Comparison of ENCODE assay signal across 11 mouse cellular contexts in the genomic region with DNA sequence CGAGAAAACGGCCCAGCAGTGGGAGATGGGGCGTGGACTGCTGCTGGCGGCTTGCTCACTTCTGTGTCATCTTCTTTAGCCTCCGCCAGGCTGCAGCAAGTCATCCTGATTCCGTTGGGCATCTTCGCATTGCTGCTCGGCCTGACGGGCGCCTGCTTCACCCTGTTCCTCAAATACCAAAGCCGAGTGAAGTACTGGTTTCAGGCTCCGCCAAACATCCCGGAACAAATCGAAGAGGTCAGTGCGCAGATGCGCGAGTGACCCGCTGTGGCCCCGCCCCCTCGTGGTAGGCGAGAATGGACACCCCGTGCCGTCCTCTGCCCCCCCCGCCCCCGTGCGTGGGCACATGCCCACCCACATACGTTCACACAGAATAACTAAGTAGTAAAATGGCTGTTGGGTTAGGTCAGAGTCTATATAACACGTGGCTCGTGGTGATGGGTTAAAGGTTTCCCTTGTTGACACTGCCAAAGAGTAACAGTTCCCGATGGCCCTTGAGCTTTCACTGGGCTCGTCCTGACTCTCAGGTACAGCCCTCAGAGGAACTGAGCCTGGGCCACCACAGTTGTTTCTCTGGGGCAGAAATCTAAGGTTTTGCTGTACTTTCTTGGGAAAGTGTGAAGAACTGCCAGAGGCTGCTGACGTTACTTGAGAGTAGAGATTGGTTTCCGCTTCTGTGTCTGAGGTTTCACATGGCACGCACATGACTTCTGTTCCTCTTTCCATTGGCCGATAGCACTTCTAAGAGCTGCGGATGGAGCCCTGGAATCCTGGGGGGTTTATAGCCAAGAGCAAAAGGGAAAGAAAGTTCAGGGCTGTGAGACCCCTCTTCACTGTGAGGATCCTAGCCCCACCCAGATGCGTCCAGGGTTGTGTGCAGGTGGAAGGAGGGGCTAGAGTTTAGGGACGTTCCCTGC. TPM values are rescaled to one million over a fixed set of nuclear protein-coding genes. Genes with fewer than 3 reads are reported as not detected.
DNase-seq lines count a peak whose midpoint lies in the region; ATAC-seq and TF ChIP-seq lines count a peak whose summit lies in the region.
"Had no signal": no experiment of that assay in that cellular context is flagged by ENCODE, and none has a peak within 500 bp of the region (broad histone marks: within the 10 kb centered on the region; RNA-seq: fewer than 3 reads in every experiment).

No protein-coding gene starts in this region.

- peaks cover 60% of the 10 kb centered on the region for H3K36me3 ChIP-seq in lung, embryonic 14.5 days (ENCODE audit: insufficient read depth)
- peaks cover 16% of the 10 kb centered on the region; the same call in 1 of the 2 replicates for H3K36me3 ChIP-seq in E14TG2a.4 (ENCODE audit: insufficient read depth, low read length)
- peaks cover 5% of the 10 kb centered on the region for H3K36me3 ChIP-seq in liver, embryonic 14.5 days (replicated peaks; ENCODE audit: control insufficient read depth, insufficient read depth, low read depth)
- peaks cover 36% of the 10 kb centered on the region for H3K36me3 ChIP-seq in heart, embryonic 11.5 days (ENCODE audit: control insufficient read depth, insufficient read depth, low read length)

- TF ChIP-seq CTCF in lung, embryonic 14.5 days (IDR thresholded peaks at IDR 0.05; ENCODE audit: low read depth) = no peak
- TF ChIP-seq CTCF in E14TG2a.4 (conservative IDR thresholded peaks at IDR 0.05; ENCODE audit: low read length) = no peak
- no peak for TF ChIP-seq CTCF in liver, embryonic 14.5 days (IDR thresholded peaks at IDR 0.05; ENCODE audit: low read depth)

- no peak for DNase-seq in lung, embryonic 14.5 days
- no peak for DNase-seq in lung, adult 18-20 months
- peak; percentile 84 for DNase-seq in R1 (ENCODE audit: low read depth, low spot score)
- DNase-seq in liver, embryonic 14.5 days (ENCODE audit: low read depth in 3 of 3, low spot score in 3 of 3) = no peak
- DNase-seq in embryo, embryonic 10 days (ENCODE audit: low spot score) = no peak
- no peak for DNase-seq in right cerebral cortex, adult 2 months (ENCODE audit: low spot score in 2 of 2)
- DNase-seq: adrenal gland, postnatal 25 days; gastrocnemius, postnatal 36 days had no signal

- no peaks in the 10 kb centered on the region for H3K27me3 ChIP-seq in lung, embryonic 14.5 days (ENCODE audit: insufficient read depth, low read length)
- H3K27me3 ChIP-seq in E14TG2a.4 (ENCODE audit: insufficient read depth, low read length) = no peaks in the 10 kb centered on the region; the same call in 1 of the 2 replicates
- no peaks in the 10 kb centered on the region for H3K27me3 ChIP-seq in liver, embryonic 14.5 days (ENCODE audit: control insufficient read depth, insufficient read depth, low read length)
- H3K27me3 ChIP-seq in heart, embryonic 11.5 days (ENCODE audit: control insufficient read depth, insufficient read depth, low read length) = no peaks in the 10 kb centered on the region

- H3K4me3 ChIP-seq in lung, embryonic 14.5 days (ENCODE audit: low read depth, low read length) = no peak overlapping the region
- peak overlapping the region; percentile 51 for H3K4me3 ChIP-seq in E14TG2a.4 (replicated peaks; ENCODE audit: low read length)
- H3K4me3 ChIP-seq in liver, embryonic 14.5 days (ENCODE audit: insufficient read depth in 1 of 2, low read depth in 2 of 2, low read length in 2 of 2) = no peak overlapping the region
- H3K4me3 ChIP-seq in heart, embryonic 11.5 days (ENCODE audit: low read depth, low read length) = no peak overlapping the region
- H3K4me3 ChIP-seq: megakaryocyte, embryonic 14.5 days had no signal

- no peak overlapping the region for H3K9ac ChIP-seq in lung, embryonic 14.5 days
- no peak overlapping the region for H3K9ac ChIP-seq in liver, embryonic 14.5 days (replicated peaks)
- no peak overlapping the region for H3K9ac ChIP-seq in heart, embryonic 11.5 days (ENCODE audit: low read depth, low read length)

- H3K27ac ChIP-seq in lung, embryonic 14.5 days (ENCODE audit: low read depth) = no peak overlapping the region
- no peak overlapping the region for H3K27ac ChIP-seq in liver, embryonic 14.5 days
- no peak overlapping the region for H3K27ac ChIP-seq in heart, embryonic 11.5 days (ENCODE audit: low read depth, low read length)

- H3K4me1 ChIP-seq in lung, embryonic 14.5 days (ENCODE audit: insufficient read depth) = no peaks in the 10 kb centered on the region
- peaks cover 64% of the 10 kb centered on the region for H3K4me1 ChIP-seq in E14TG2a.4 (replicated peaks; ENCODE audit: low read depth, low read length)
- H3K4me1 ChIP-seq in liver, embryonic 14.5 days (replicated peaks; ENCODE audit: control insufficient read depth in 2 of 2, insufficient read depth in 2 of 2, low read length in 1 of 2) = peaks cover 13 to 15% of the 10 kb centered on the region in 2 experiments
- H3K4me1 ChIP-seq in heart, embryonic 11.5 days (ENCODE audit: control insufficient read depth, insufficient read depth, low read length) = no peaks in the 10 kb centered on the region

- ATAC-seq in lung, embryonic 14.5 days (ENCODE audit: insufficient read depth) = 0 out of 2 replicates have a peak, but pooled peaks have one; percentile 22
- ATAC-seq in liver, embryonic 14.5 days (ENCODE audit: insufficient read depth) = peak; percentile 32; the same call in 1 of the 2 replicates
- no peak for ATAC-seq in heart, embryonic 11.5 days (replicated peaks; ENCODE audit: insufficient number of reproducible peaks, low FRiP score, low TSS enrichment)

- H3K4me2 ChIP-seq in lung, embryonic 14.5 days = no peak overlapping the region
- no peak overlapping the region for H3K4me2 ChIP-seq in liver, embryonic 14.5 days (ENCODE audit: low read depth)
- H3K4me2 ChIP-seq in heart, embryonic 11.5 days = no peak overlapping the region

- no peak for TF ChIP-seq EP300 in liver, embryonic 14.5 days (IDR thresholded peaks at IDR 0.05; ENCODE audit: low read depth)

- no peaks in the 10 kb centered on the region for H3K9me3 ChIP-seq in lung, embryonic 14.5 days (ENCODE audit: low read depth, low read length)
- H3K9me3 ChIP-seq in E14TG2a.4 (ENCODE audit: low read length) = peaks cover 15% of the 10 kb centered on the region
- H3K9me3 ChIP-seq in liver, embryonic 14.5 days (ENCODE audit: control insufficient read depth, low read length) = no peaks in the 10 kb centered on the region
- H3K9me3 ChIP-seq in heart, embryonic 11.5 days (replicated peaks; ENCODE audit: control insufficient read depth, low read length) = no peaks in the 10 kb centered on the region
- H3K9me3 ChIP-seq: megakaryocyte, embryonic 14.5 days had no signal

- 64% methylated on average over 38 of the region's 38 CpGs for WGBS in lung, embryonic 14.5 days
- WGBS in liver, embryonic 14.5 days (ENCODE audit: insufficient replicate concordance) = 82% methylated on average over 38 of the region's 38 CpGs
- 70% methylated on average over 38 of the region's 38 CpGs for WGBS in heart, embryonic 11.5 days (ENCODE audit: insufficient replicate concordance)

RNA-seq across cellular contexts. Expression of a gene that starts 14.9 kb away (rescaled TPM):
- polyA plus RNA-seq in lung, embryonic 14.5 days (2014; fragmentation: Nextera tagmentation; extraction: Ambion mirVana) = 47.7 and 52.1 TPM in 2 replicates
- 3.9 and 4.9 TPM in 2 replicates for polyA plus RNA-seq in liver, embryonic 14.5 days (2012; rRNA removed)
- polyA plus RNA-seq in liver, embryonic 14.5 days (2014; fragmentation: Nextera tagmentation; extraction: Ambion mirVana) = 13.1 and 13.5 TPM in 2 replicates
- polyA plus RNA-seq in heart, embryonic 11.5 days (2014; fragmentation: Nextera tagmentation; extraction: Ambion mirVana) = 77.9 and 95.2 TPM in 2 replicates

RNA-seq across cellular contexts. Expression of a gene that starts 35.8 kb away (rescaled TPM):
- 33.1 and 37.2 TPM in 2 replicates for polyA plus RNA-seq in lung, embryonic 14.5 days (2014; fragmentation: Nextera tagmentation; extraction: Ambion mirVana)
- 2.5 and 2.8 TPM in 2 replicates for polyA plus RNA-seq in liver, embryonic 14.5 days (2012; rRNA removed)
- polyA plus RNA-seq in liver, embryonic 14.5 days (2014; fragmentation: Nextera tagmentation; extraction: Ambion mirVana) = 5.0 TPM in 2 replicates
- polyA plus RNA-seq in heart, embryonic 11.5 days (2014; fragmentation: Nextera tagmentation; extraction: Ambion mirVana) = 60.5 and 68.8 TPM in 2 replicates

RNA-seq across cellular contexts. Expression of a gene that starts 57.0 kb away (rescaled TPM):
- polyA plus RNA-seq in lung, embryonic 14.5 days (2014; fragmentation: Nextera tagmentation; extraction: Ambion mirVana) = 2.5 and 2.7 TPM in 2 replicates
- 0.53 and 0.71 TPM in 2 replicates for polyA plus RNA-seq in liver, embryonic 14.5 days (2012; rRNA removed)
- 1.6 and 1.8 TPM in 2 replicates for polyA plus RNA-seq in liver, embryonic 14.5 days (2014; fragmentation: Nextera tagmentation; extraction: Ambion mirVana)
- polyA plus RNA-seq in heart, embryonic 11.5 days (2014; fragmentation: Nextera tagmentation; extraction: Ambion mirVana) = 2.2 and 3.5 TPM in 2 replicates
